Mouse (Mus musculus): ENCODE results near the gene Clic5.
"Not testable (repeated sequence)": the region's sequence is repeated elsewhere in the genome, so short reads cannot be mapped to it uniquely, and the experiment has no call there.

Clic5 gene

DNA sequence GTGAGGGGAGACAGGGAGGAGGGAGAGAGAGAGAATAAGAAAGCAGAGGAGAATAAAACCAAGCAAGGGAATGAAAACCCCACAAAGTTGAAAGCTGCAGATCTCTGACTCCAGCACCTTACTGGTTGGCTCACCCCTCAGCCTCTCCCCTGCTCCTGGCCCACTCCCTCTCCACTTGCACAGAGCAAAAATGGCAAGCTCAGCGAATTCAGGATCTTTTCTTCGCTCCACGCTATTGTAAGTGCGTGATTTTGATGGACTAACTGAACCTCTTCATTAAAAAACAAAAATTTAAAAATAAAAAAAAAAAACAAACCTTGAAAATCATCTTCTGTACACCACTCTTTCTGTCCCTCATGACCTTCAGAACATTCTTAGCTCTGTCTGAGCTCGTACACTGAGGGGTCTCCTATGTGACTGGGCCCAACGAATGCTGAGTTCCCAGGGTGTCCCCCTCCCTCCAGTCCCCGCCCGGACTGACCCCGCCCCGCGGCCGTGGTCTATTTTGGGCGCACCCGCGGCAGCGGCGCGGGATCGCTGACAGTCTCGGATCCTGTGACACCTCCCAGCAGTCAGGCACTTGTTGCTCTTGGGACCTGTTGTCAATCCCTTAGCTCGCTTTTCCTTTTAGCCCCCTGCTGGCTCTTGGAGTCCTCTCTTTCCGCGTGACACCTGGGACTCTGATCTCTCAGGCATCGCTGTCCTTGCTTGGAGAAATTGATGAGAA is at the start of gene Clic5:
TSS of gene Clic5 (plus strand) at position 543 of the 727 bp plus-strand sequence.
- in situ Hi-C loops (cut with MboI; ENCODE audit: unreplicated experiment in 2 of 2), result no loop called here

DNA sequence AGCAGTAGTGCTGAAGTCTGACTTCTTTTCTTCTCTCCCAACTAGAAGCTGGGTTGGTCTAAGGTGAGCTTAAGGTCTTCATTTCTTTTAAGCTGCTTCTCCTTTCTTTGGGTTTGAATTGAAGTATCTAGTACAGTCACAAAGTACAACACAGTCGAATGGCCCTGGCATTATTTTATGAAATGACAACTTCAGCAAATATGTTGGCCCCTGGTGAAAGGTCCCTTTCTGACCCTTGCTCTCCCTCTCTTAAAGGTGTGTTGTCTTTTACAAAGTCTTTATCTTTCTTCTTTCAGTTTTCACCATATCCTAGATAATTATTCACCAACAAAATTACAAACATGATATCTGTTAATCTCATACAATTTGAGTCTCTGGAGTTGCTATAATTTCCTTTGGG is 42.6 kb upstream of the Clic5 start:
- in situ Hi-C loops (cut with MboI; ENCODE audit: unreplicated experiment in 2 of 2), result loop anchor here in 1 of 2 experiments (25.0 kb wide), 1 partner anchor 459 kb away; no protein-coding TSS in a partner anchor

DNA sequence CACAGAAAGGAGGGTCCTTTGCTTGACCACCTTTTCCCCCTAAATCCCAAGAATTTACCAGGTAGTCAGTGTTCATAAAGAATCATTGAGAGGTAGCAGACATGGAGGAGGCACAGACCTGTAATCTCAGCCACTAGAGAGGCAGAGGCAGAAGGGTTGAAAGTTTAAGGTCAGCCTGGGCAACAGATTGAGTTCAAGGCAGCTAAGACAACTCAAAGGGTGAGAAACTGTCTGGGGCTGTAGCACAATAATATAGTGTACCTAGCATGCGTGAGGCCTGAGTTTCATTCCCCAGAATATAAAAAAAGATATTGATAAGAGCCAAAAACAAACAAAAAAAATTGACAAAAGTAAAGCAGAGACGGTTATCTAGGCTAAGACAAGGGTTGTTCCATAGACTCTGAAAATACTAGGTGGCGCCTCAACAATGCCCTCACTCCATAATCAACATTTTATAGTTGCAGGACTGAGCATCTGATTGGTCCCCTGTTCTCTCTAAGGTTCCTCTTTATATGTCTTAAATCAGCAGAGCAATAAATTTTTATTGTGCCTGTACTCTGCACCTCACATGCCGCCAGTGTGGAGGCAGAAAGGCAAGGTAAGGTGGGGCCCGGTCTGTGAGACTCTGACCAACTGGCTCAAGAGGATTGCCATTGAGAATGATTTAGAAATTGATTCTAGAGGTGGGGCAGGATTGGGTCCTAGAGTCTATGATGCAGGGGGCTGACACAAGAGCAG is 40.1 kb upstream of the Clic5 start:
- in situ Hi-C loops (cut with MboI; ENCODE audit: unreplicated experiment in 2 of 2), result loop anchor here in 1 of 2 experiments (25.0 kb wide), 1 partner anchor 461 kb away; no protein-coding TSS in a partner anchor

DNA sequence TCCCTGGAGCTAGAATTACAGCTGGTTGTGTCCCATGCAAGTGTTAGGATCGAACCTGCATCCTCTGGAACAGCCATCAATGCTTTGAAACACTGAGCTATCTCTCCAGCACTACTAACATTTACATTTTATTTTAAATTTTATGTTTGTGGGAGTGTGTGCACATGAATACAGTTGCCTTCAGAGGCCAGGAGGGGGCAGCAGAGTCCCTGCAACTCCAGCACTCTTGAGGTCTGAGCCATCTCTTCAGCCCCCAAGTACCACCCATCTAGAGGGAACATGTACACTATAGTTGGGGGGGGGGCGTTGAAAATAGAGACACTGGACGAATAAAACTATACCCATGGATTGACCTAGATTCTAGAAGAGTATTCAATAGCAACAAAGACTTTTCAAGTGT is 37.3 kb upstream of the Clic5 start:
- in situ Hi-C loops (cut with MboI; ENCODE audit: unreplicated experiment in 2 of 2), result no loop called here

DNA sequence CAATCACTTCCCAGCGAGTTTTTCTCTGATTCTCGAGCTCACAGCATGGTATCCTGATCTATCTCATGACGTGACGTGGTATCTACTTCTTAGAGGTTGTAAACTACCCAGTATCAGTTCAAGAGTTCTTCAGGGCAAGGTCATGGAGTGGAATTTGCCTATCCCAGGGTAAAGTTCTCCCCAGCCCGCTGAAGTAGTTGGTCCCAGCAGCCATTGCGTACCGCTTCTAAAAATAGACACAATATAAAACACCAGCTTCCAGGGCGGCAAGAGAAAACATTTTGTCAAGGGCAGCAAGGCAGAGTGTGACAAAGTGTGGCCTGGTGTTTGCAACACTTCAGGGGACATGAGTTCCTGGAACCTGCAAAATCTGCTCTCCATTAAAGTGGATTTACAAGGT is 36.5 kb upstream of the Clic5 start:
- in situ Hi-C loops (cut with MboI; ENCODE audit: unreplicated experiment in 2 of 2), result no loop called here

DNA sequence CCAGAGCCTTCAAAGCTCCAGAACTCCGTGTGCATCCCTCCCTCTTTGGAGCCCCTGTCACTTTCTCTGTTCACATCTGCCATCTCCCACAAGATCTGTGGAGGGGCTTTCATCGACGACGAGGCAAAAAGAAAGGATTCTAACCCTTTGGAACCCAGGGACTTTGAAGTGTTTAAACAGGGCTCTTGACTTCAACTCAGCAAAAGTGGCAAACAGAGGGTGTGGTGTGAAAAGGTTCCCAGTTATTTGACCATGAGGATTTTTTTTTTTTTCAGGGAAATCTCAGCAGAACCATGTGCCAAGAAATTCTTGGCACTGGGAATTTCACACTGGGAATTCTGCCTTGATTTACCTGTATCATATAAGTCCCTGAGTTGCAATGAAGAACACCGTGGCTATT is 34.5 kb upstream of the Clic5 start:
- in situ Hi-C loops (cut with MboI; ENCODE audit: unreplicated experiment in 2 of 2), result no loop called here

DNA sequence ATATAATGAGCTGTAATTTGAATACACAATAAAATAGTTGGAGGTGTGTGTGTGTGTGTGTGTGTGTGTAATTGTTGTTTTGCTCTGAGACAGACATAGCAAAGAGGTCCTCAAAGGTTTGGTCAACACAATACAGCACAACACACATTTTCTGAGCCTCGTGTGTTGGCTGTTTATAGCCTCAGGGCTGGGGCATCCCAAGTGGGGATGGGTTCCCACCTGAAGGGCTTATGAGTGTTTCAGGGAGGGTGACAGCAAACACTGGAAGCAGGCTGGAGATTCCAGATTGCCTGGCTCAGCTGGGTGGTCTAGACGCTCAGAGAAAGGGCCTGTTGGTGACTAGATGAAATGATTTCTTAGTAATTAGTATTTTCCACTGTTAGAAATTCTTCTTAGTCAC is 33.2 kb upstream of the Clic5 start:
- in situ Hi-C loops (cut with MboI; ENCODE audit: unreplicated experiment in 2 of 2), result no loop called here

DNA sequence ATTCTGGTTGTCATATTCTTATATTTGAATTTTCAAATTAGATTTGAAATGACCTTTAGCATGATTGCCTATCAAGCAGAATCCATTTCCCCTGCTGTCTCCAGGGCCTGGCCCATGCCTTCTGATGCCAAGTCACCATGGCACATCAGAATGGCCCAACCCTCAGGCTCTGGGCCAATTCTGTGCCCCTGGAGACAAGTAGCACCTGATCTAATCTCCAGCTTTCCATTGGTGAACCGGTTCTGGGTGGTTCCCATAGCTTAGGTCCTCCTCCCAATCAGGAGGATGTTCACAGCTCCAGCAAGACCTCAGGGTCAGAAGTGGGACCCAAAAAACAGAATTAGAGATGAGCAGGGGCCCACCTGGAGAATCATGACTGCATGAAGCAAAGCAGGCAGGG is 30.2 kb upstream of the Clic5 start:
- in situ Hi-C loops (cut with MboI; ENCODE audit: unreplicated experiment in 2 of 2), result no loop called here

DNA sequence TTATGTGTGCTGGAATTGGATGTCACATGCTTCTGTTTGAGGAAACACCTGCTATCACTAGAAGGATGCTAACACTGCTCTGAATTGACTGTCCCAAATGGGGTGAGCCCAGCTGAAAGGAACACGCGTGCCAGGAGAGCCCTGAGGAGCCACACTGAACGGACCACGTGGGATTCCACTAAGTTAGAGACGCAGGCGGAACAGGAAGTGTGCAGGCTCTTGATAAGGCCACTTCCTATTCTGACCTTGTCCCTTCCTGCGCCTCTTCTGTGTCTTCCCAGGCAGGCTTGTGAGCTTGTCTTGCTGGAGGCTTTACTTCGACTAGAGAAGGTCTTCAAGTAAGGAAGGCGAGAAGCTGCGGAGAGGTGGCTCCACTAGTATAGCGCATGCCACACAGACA is 27.9 kb upstream of the Clic5 start:
- in situ Hi-C loops (cut with MboI; ENCODE audit: unreplicated experiment in 2 of 2), result no loop called here

DNA sequence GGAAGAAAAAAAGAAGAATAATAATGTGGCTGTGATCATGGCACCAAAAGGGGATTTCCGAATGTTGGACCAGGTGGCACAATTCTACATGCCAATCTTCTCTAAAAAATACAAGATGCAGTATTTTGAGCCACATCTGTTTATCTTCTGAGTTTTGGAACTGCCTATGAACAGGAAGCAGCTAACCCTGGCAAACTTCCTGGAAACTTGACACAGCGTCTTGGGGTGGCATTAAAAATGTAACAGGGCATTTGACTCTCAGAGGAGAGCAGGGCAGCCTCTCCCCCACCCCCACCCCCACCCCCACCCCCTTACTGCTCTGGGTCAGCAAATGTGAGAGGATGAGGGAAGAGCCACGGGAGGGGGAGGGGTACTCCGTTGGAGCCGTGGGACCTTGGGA is 25.9 kb upstream of the Clic5 start:
- in situ Hi-C loops (cut with MboI; ENCODE audit: unreplicated experiment in 2 of 2), result no loop called here

DNA sequence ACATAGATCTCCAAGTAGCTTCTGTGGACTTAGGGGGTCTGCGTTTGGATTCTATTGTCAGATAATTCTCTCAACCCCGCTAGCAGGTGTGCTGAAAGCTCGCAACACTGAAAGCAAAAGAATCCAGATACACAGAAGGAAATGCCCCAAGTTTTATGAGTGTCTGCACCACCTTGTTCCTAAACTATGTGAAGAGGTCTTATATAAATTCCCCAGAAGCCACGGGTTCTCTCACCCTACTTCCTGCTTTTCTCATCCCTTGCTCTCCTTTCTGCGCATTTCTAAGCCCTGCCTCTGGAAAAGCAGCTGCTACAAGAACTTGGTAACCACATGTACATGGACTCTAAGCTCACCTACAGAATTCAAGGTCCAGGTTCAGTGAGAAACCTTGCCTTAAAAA is 25.4 kb upstream of the Clic5 start:
- in situ Hi-C loops (cut with MboI; ENCODE audit: unreplicated experiment in 2 of 2), result no loop called here

DNA sequence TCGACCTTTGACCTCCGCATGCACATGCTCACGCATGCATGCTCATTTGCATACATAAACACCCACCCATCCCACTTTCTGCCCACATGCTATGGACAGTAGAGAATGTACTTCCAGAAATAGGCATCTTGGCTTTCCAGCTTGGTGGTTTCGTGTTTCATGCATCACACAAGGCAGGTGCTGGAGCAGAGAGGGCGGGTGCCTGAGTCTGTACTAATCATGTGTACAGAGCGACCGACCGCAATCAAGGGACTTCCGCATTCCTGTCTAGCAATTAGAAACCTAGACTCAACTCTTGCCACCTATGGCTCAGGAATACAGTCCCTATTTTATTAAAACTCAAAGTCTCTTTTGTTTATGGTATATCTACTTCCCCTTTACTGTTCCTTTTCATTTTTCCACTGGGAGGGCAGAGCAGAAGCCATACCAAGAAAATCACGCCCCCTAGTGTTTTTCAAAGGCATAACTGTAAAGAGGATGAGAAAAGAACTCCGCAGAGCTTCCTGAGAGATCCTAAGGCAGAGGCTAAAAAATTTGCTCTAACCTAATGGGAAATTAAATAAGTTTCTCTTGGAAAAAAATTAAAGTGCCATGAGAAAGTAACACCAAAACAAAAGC is 22.5 kb upstream of the Clic5 start:
- in situ Hi-C loops (cut with MboI; ENCODE audit: unreplicated experiment in 2 of 2), result no loop called here

DNA sequence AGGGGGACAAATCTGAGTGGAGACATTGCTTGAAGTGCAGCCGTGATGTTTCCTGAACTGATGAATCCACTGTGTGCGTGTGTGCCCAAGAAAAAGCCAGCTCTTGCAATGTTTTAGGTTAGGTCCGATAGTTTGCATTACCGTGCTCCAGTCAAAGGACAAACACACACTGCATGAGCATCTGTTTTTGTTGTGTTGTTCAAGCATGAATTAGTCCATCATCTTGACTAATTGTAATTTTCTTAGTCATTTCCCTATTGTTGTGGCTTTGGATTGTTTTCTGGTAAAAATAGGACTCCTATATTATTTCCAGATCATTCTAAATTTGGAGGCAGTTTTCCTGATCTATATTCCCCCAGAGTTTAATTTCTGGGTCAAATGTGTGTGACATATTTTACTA is 18.7 kb upstream of the Clic5 start:
- in situ Hi-C loops (cut with MboI; ENCODE audit: unreplicated experiment in 2 of 2), result no loop called here

DNA sequence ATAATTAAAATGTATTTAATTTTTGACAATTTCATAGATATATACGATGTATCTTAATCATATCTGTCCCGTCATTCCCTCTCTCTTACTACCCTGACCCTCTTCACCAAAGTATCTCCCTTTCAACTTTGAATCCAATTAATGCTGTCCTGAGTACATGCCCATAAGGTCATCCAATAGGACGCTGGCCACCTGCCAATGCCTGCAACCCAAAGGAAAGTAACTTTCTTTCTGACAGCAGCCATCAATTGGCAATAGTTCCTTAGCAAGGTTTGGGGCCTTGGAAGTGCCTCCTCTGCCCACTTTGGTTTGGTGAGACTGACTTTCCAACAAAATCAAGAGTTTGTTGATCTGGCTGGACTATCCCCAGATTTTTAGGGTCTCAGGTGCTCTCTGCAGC is 18.1 kb upstream of the Clic5 start:
- in situ Hi-C loops (cut with MboI; ENCODE audit: unreplicated experiment in 2 of 2), result no loop called here

DNA sequence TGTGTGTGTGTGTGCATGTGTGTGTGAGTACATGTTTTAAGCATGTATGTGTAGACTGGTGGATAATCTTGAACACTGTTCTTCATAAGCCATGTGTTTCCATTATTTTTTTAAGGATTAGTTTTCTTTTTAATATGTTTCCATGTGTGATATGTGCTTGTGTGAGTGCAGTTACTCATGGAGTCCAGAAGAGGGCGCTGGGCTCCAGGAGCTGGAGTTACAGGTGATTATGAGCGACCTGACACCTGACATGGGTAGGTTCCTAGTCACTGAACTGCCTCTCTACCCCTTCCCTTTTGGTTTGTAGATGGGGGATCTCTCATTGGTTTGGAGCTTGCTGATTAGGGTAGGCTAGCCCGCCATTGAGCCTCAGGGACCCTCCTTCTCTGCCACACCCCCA is 16.5 kb upstream of the Clic5 start:
- in situ Hi-C loops (cut with MboI; ENCODE audit: unreplicated experiment in 2 of 2), result no loop called here

DNA sequence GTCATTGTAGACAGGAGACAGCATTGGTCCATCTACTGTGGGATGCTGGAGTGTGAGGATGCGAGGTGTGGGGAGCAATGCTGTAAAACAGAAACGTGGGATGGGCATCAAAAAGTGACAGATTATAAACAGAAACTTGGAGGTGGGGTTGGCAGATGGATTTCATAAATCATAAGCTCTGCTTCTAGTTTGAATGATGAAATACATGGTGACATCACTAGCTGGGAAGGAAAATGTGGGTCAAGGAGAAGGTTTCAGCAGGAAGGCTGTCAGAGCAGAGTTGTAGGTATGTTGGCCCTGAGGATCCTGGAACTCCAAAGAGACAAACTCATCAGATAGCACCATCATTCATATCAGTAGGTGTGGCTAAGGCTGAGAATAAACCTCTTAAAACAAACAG is 15.0 kb upstream of the Clic5 start:
- in situ Hi-C loops (cut with MboI; ENCODE audit: unreplicated experiment in 2 of 2), result no loop called here

DNA sequence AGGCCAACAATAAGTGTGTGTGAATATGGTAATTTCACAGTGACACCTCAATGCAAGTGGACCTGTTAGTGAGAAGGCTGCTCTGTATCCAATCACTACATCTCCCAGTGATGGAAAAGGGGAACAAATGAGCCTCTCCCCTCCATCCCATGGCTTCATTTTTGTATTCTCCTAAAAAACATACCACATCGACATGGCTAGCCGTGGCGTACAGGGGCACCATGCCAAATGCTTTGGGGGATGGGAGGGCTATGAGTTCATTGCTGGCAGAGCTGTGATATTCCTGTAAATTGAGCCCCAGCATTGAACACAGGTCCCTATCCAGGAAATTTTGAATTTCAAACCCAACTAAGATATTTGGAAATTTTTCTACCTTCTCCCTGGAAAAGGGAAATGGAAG is 11.1 kb upstream of the Clic5 start:
- in situ Hi-C loops (cut with MboI; ENCODE audit: unreplicated experiment in 2 of 2), result no loop called here

DNA sequence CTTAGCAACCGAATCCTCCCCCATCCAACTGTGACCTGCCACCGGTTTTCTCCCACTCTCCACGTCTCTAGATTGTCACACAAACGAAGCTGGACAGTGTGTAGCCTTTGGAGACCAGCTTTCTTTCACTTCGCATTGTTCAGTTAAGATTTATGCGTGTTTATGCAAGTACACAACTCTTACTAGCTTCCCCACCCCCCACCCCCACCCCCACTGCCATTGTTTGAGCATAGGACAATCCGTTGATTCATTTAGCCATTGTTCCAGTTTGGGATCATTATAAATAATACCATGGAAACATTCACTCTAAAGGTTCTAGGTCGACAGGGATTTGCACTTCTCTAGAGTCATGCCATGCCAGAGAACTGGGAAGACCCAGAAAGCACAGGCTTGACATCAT is 7.0 kb upstream of the Clic5 start:
- in situ Hi-C loops (cut with MboI; ENCODE audit: unreplicated experiment in 2 of 2), result no loop called here

DNA sequence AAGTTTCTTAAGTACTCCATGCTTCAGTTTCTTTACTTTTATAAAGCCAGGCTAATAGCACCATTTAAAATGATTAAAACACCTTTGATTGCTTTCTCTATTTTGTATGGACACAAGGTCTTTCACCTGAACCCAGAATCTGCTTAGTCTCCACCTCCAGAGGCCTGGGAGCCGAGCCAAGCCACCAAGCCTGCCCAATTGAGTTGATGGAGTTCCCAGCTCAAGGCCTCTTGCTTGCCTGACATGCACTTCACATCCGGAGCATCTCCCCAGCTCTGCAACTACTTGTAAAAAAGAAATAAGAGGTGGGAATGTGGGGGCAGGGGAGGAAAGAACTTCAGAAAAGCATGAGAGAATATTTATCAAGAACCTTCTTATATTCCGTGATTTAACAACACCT is 1.5 kb upstream of the Clic5 start:
- in situ Hi-C loops (cut with MboI; ENCODE audit: unreplicated experiment in 2 of 2), result no loop called here

DNA sequence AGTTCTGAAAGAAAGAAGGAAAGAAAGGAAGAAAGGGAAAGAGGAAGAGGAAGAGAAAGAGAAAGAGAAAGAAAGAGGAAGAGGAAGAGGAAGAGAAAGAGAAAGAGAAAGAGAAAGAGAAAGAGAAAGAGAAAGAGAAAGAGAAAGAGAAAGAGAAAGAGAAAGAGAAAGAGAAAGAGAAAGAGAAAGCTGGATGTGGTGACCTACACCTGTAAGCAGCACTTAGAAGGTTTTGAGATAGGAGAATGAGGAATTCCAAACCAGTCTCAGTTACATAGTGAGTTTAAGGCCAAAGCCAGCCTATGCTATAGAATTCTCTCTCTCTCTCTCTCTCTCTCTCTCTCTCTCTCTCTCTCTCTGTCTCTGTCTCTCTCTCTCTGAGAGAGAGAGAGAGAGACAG is 847 bp upstream of the Clic5 start:
- in situ Hi-C loops (cut with MboI; ENCODE audit: unreplicated experiment in 2 of 2), result not testable (repeated sequence)

DNA sequence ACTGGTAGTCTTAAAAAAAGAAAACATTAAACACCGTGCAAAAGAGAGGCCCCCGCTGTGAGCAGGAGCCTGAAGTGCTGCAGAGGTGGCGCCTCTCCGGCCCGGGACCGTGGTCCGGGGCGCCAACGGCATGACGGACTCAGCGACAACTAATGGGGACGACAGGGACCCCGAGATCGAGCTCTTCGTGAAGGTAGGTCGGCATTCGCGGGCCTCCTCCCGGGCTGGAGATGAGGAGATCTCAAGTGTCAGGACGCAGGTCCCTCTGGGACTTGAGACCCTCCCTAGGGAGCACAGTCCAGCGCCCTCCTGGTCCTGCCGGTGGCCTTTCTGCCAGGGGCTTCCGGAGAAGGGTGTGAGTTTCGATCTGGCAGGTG is 373 bp downstream of the Clic5 start:
- in situ Hi-C loops (cut with MboI; ENCODE audit: unreplicated experiment in 2 of 2), result no loop called here

DNA sequence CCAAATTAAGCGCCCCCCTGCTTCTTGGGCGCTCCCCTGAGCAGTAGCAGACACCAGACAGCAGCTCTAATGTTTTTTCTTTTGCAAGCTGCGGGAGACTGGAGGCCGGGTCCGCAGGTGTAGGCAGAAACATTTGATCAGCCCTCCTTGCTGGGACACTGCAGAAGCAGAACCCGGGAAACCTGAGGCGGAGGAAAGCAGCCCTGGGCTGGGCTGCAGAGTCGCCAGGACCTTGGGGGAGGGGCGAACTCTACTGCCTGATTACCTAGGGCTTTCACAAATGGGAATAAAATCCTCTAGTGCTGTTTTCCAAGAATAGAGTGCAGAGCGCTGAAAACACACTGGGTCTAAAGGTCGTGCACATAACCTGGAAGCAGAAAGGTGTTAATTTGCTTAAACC is 1.3 kb downstream of the Clic5 start:
- in situ Hi-C loops (cut with MboI; ENCODE audit: unreplicated experiment in 2 of 2), result no loop called here

Data from v-Abl transformed pro-B cells (cell line).